Mouse (Mus musculus) kidney, adult 2 months (tissue): ENCODE data around the gene Adamts7.

ENCODE experiments used
- CTCF ChIP-seq: fragments of 200-500 bp; conservative IDR thresholded peaks from 2 replicates; pipeline ENCODE4 v1.5.1; 2011; ENCODE audit warnings: low read depth, mild to moderate bottlenecking, control low read depth, low read length, moderate library complexity, mixed read lengths; ENCODE audit not compliant: insufficient read depth, insufficient read length
- POLR2A ChIP-seq: fragments of 200-500 bp; IDR thresholded peaks from one replicate; pipeline ENCODE4 v1.6.1; 2011; ENCODE audit warnings: low read depth, low read length, control low read depth

DNA sequence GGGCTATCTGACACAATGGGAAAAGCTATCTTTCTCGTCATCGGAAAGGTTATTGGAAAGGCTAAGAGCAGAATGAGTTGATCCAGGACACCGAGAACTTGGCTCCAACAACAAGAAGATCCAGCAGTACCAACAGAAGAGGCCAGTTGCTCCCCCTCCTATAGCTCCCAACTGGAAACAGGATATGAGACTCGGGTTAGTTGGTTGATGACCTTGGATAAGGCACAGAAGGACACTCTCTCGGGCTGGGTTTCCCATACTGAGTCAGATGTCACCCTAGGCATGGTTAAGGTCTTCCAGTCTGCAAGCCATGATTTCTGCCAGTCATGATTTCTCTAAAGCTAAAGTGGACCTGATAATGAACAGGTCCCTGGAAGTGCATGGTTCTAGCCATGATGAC, 71.9 kb downstream of the Adamts7 start:
- TF ChIP-seq POLR2A, result no peak
- no peak for TF ChIP-seq CTCF
